Mouse (Mus musculus): ENCODE measurements around the gene Krt90. TPM values are rescaled to one million over a fixed set of nuclear protein-coding genes. Genes with fewer than 3 reads are reported as not detected.

Krt90 gene
- total and polyA plus RNA-seq, 2 experiments from 2014 or later = 0.04 TPM; not detected in 1

DNA sequence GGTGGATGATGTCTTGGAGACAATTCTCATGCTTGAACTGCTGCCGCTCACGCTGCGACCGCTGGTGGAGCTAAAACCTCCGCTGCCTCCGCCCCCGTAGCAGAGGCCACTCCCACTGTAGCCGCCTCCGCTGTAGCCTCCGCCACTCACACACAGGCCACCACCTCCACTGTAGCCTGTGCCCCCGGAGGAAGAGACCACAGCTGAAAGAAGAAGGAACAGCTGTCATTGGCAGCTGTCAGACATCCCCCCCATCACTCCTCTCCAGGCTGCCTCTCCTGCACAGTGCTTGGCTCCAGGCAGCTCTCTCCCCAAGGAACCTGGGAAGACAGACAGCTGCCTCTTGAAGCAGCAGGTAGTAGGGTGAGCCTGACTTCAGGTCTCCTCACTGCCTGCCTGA is 9.6 kb downstream of the Krt90 start:
- no peaks in the 10 kb centered on the region for H3K4me1 ChIP-seq (ENCODE audit: control insufficient read depth, insufficient read depth)
- 0% methylated on average over 11 of the region's 11 CpGs for WGBS
- no peak overlapping the region for H3K9ac ChIP-seq (replicated peaks; ENCODE audit: low read depth, low read length)
- no peaks in the 10 kb centered on the region for H3K36me3 ChIP-seq (replicated peaks; ENCODE audit: control insufficient read depth, insufficient read depth, low read length)
- DNase-seq (ENCODE audit: low spot score) (no peak), ATAC-seq (ENCODE audit: insufficient read depth, low read depth) (no peak; the same call in 1 of the 2 replicates)
- no peak overlapping the region for H3K4me3 ChIP-seq (ENCODE audit: low read depth, low read length)
- H3K4me2 ChIP-seq (ENCODE audit: low read depth, low read length) = no peak overlapping the region
- H3K27ac ChIP-seq (ENCODE audit: low read depth) = no peak overlapping the region
- no peak for TF ChIP-seq EP300 (IDR thresholded peaks at IDR 0.05; ENCODE audit: low read depth)
- no peak for TF ChIP-seq CTCF (IDR thresholded peaks at IDR 0.05; ENCODE audit: low read depth)
- no peaks in the 10 kb centered on the region for H3K9me3 ChIP-seq (replicated peaks; ENCODE audit: control insufficient read depth, low read length)
- H3K27me3 ChIP-seq (ENCODE audit: control insufficient read depth, insufficient read depth, low read length) = peaks cover 37% of the 10 kb centered on the region

DNA sequence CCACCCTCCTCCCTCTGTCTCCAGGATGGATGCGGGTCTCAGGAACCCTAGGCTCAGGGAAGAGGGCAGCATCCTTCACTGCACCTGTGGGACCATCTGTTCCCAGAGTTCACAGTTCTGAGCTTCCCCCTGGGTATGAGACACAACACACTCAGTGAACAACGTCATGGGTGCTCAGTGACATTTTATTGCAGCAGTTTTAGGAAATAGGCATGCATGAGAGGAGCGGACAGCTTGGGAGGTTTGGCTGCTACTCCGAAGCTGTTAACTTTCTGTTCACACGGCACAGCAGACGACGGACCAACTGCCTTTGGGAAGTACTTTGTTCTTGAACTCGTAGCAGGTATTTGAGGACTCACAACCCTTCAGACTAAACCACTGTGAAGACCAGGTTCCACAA is 10.6 kb downstream of the Krt90 start:
- WGBS = 77% methylated on average over 8 of the region's 8 CpGs
- Histone ChIP-seq H3K27ac (ENCODE audit: low read depth) (no peak overlapping the region), H3K9me3 (replicated peaks; ENCODE audit: control insufficient read depth, low read length) (no peaks in the 10 kb centered on the region), H3K4me3 (ENCODE audit: low read depth, low read length) (no peak overlapping the region), H3K4me2 (ENCODE audit: low read depth, low read length) (no peak overlapping the region), H3K4me1 (ENCODE audit: control insufficient read depth, insufficient read depth) (no peaks in the 10 kb centered on the region), H3K36me3 (replicated peaks; ENCODE audit: control insufficient read depth, insufficient read depth, low read length) (no peaks in the 10 kb centered on the region), H3K27me3 (ENCODE audit: control insufficient read depth, insufficient read depth, low read length) (peaks cover 38% of the 10 kb centered on the region), H3K9ac (replicated peaks; ENCODE audit: low read depth, low read length) (no peak overlapping the region)
- DNase-seq (ENCODE audit: low spot score) (no peak), ATAC-seq (ENCODE audit: insufficient read depth, low read depth) (no peak)
- TF ChIP-seq CTCF (IDR thresholded peaks at IDR 0.05; ENCODE audit: low read depth) = no peak
- TF ChIP-seq EP300 (IDR thresholded peaks at IDR 0.05; ENCODE audit: low read depth) = no peak

DNA sequence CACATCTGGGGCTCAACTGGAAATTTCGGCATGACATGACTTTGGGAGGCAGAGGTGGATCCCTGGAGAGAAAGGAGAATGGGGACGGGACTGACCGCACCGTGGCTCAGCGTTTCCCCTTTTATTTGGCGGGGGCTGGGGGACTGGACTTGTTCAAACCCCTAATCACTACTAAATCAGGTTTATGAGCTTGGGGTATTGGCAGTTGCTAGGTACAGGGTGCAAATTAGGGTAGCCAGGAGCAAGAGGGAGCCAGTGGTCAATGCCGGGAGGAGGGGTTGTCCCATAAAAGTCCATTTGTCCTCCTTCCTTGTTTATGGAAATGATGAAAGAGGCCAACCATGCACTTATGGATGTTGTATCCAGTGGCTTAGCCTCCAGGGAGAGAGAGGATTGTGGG is 12.2 kb downstream of the Krt90 start, which contains the start of gene Krt82:
Krt82 (minus strand) TSS at position 101 of the 400 bp plus-strand sequence.
- WGBS = 81% methylated on average over 7 of the region's 7 CpGs
- DNase-seq (ENCODE audit: low spot score) (no peak), ATAC-seq (ENCODE audit: insufficient read depth, low read depth) (no peak)
- H3K27ac ChIP-seq (ENCODE audit: low read depth) = no peak within 1 kb of the TSS
- H3K4me1 ChIP-seq (ENCODE audit: control insufficient read depth, insufficient read depth) = no peaks in the 10 kb centered on the region
- no peaks in the 10 kb centered on the region for H3K9me3 ChIP-seq (replicated peaks; ENCODE audit: control insufficient read depth, low read length)
- no peak within 1 kb of the TSS for H3K4me3 ChIP-seq (ENCODE audit: low read depth, low read length)
- H3K4me2 ChIP-seq (ENCODE audit: low read depth, low read length) = no peak within 1 kb of the TSS
- no peaks in the 10 kb centered on the region for H3K36me3 ChIP-seq (replicated peaks; ENCODE audit: control insufficient read depth, insufficient read depth, low read length)
- no peak for TF ChIP-seq CTCF (IDR thresholded peaks at IDR 0.05; ENCODE audit: low read depth)
- H3K9ac ChIP-seq (replicated peaks; ENCODE audit: low read depth, low read length) = no peak within 1 kb of the TSS
- peaks cover 38% of the 10 kb centered on the region for H3K27me3 ChIP-seq (ENCODE audit: control insufficient read depth, insufficient read depth, low read length)

DNA sequence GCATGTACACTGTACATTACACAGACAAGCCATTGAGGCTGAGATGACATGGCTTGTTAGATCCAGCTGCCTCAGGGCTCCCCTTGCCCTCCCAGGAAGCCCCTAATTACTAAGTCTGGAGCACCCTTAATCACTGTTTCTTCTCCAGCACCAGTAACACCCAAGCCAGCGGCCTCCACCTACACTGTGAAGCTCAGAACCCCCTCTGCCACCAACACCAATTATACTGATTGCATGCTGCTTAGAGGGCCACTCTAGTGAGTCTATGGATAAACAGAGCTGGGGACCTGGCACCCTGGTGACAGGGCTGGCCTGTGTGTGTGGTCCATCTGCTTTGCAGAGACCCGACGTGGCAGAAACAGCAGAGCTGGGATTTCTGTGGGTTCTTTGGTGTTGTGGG is 18.3 kb downstream of the Krt90 start:
- no peaks in the 10 kb centered on the region for H3K36me3 ChIP-seq (replicated peaks; ENCODE audit: control insufficient read depth, insufficient read depth, low read length)
- no peaks in the 10 kb centered on the region for H3K9me3 ChIP-seq (replicated peaks; ENCODE audit: control insufficient read depth, low read length)
- H3K9ac ChIP-seq (replicated peaks; ENCODE audit: low read depth, low read length) = no peak overlapping the region
- 44% methylated on average over 3 of the region's 3 CpGs for WGBS
- ATAC-seq (ENCODE audit: insufficient read depth, low read depth) = no peak
- no peak overlapping the region for H3K4me2 ChIP-seq (ENCODE audit: low read depth, low read length)
- H3K27ac ChIP-seq (ENCODE audit: low read depth) = no peak overlapping the region
- no peak overlapping the region for H3K4me3 ChIP-seq (ENCODE audit: low read depth, low read length)
- TF ChIP-seq EP300 (IDR thresholded peaks at IDR 0.05; ENCODE audit: low read depth) = no peak
- TF ChIP-seq CTCF (IDR thresholded peaks at IDR 0.05; ENCODE audit: low read depth) = no peak
- H3K27me3 ChIP-seq (ENCODE audit: control insufficient read depth, insufficient read depth, low read length) = 0 out of 2 replicates have a peak, but pooled peaks cover 11% of the 10 kb centered on the region
- H3K4me1 ChIP-seq (ENCODE audit: control insufficient read depth, insufficient read depth) = no peaks in the 10 kb centered on the region
- DNase-seq (ENCODE audit: low spot score) = no peak

DNA sequence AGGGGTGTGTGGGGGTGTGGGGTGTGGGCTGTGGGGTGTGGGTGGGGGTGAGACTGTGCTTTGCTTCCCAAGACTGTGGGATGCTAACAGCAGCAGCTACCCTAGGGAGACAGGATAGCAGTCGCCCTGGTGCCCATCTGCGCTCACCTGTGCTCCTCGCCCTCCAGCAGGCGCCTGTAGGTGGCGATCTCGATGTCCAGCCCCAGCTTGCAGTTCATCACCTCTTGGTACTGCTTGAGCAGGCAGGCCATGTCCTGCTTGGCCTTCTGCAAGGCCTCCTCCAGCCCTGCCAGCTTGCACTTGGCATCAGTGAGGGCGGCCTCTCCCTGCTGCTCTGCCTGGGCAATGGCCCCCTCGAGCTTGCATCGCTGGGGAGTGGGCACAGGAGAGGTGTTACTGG is 20.2 kb downstream of the Krt90 start:
- Histone ChIP-seq H3K4me2 (ENCODE audit: low read depth, low read length) (no peak overlapping the region), H3K4me1 (ENCODE audit: control insufficient read depth, insufficient read depth) (no peaks in the 10 kb centered on the region), H3K27me3 (ENCODE audit: control insufficient read depth, insufficient read depth, low read length) (0 out of 2 replicates have a peak, but pooled peaks cover 3% of the 10 kb centered on the region), H3K36me3 (replicated peaks; ENCODE audit: control insufficient read depth, insufficient read depth, low read length) (no peaks in the 10 kb centered on the region), H3K9ac (replicated peaks; ENCODE audit: low read depth, low read length) (no peak overlapping the region), H3K9me3 (replicated peaks; ENCODE audit: control insufficient read depth, low read length) (no peaks in the 10 kb centered on the region), H3K27ac (ENCODE audit: low read depth) (no peak overlapping the region), H3K4me3 (ENCODE audit: low read depth, low read length) (no peak overlapping the region)
- no peak for DNase-seq (ENCODE audit: low spot score)
- no peak for TF ChIP-seq EP300 (IDR thresholded peaks at IDR 0.05; ENCODE audit: low read depth)
- no peak for TF ChIP-seq CTCF (IDR thresholded peaks at IDR 0.05; ENCODE audit: low read depth)
- WGBS = 54% methylated on average over 9 of the region's 9 CpGs
- ATAC-seq (ENCODE audit: insufficient read depth, low read depth) = no peak

DNA sequence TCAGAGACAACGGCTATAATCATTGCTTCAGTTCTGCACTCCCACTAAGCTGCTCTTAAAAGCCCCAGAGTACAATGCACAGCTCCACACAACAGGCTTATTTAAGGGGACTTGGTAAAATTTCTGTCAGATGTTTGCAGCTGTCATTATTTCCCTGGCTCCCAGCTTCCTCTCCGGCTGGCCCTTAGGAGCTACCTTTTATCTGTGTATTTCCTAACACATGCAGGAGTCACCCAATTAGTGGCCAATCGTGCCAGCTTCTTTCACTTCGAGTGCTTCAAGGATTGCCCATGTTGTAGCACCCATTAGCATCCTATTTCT is 24.2 kb downstream of the Krt90 start:
- DNase-seq (ENCODE audit: low spot score) (no peak), ATAC-seq (ENCODE audit: insufficient read depth, low read depth) (no peak)
- no peak overlapping the region for H3K9ac ChIP-seq (replicated peaks; ENCODE audit: low read depth, low read length)
- H3K27ac ChIP-seq (ENCODE audit: low read depth) = no peak overlapping the region
- no peaks in the 10 kb centered on the region for H3K36me3 ChIP-seq (replicated peaks; ENCODE audit: control insufficient read depth, insufficient read depth, low read length)
- no peaks in the 10 kb centered on the region for H3K27me3 ChIP-seq (ENCODE audit: control insufficient read depth, insufficient read depth, low read length)
- H3K4me2 ChIP-seq (ENCODE audit: low read depth, low read length) = no peak overlapping the region
- H3K9me3 ChIP-seq (replicated peaks; ENCODE audit: control insufficient read depth, low read length) = no peaks in the 10 kb centered on the region
- H3K4me1 ChIP-seq (ENCODE audit: control insufficient read depth, insufficient read depth) = no peaks in the 10 kb centered on the region
- H3K4me3 ChIP-seq (ENCODE audit: low read depth, low read length) = no peak overlapping the region
- 58% methylated on average over 4 of the region's 4 CpGs for WGBS
- TF ChIP-seq CTCF (IDR thresholded peaks at IDR 0.05; ENCODE audit: low read depth) (no peak), EP300 (IDR thresholded peaks at IDR 0.05; ENCODE audit: low read depth) (no peak)
